Mouse (Mus musculus): Measurements from ENCODE around the gene Brk1. TPM values are rescaled to one million over a fixed set of nuclear protein-coding genes. Genes with fewer than 3 reads are reported as not detected.
A peak's percentile ranks its signal among the peaks of the same experiment; 100 is the strongest.

Brk1 gene
- polyA plus RNA-seq (2012; rRNA removed), result 176 and 195 TPM in 2 replicates

DNA sequence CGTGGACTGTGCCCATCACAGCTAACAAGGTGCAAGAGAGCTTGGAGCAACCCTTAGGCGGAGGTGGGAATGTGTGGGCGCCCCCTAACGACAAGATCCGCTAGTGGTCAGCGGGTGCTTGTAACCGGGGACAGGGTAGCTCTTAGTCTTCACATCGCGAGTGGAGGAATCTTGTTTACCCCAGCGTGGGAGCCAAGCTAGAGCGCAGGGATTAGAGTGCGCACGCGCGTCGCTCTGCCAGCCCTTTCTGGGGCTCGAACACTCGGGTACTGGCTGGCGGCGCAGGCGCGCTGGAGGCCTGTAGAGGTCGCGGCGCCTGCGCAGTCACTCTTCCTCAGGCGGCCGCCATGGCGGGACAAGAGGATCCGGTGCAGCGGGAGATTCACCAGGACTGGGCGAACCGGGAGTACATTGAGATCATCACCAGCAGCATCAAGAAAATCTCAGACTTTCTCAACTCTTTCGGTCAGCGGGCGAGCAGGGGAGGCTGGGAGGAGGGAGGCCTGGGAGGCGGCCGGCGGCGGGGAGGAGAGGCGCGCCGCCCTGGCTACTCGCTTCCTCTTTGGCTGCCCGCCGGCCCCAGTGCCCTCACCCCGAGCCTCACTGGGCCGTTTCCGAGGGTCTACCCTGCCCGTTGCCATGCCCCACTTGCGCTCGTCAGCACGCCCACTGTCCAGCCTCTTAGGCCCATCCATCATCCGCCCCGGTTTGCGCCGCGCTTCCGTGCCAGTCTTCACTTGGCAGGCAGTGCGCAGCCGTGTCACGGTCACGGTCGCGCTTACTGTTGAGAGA is at the start of gene Brk1:
Brk1 (plus strand) TSS at position 341 of the 792 bp plus-strand sequence.
- peak; percentile 80 for DNase-seq (ENCODE audit: low spot score)

DNA sequence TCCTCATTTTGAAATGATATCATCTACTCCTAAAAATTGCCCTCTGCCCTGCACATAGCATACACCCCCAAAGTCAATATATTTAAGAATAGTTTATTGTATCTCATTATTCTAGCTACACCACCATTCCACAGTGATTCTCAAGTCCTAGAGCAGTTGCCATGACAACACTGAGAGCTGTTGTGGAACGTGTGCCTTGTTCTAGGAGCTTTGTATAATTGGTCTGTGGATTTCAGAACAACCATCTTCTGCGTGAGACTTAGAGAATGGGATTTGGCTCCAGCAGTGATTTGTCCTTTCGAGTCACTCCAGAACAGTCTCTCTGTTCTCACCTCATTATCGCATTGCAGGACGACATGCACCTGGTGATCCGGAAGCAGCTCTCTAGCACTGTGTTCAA is 44.8 kb upstream of the Brk1 start:
- DNase-seq (ENCODE audit: low spot score), result no peak

DNA sequence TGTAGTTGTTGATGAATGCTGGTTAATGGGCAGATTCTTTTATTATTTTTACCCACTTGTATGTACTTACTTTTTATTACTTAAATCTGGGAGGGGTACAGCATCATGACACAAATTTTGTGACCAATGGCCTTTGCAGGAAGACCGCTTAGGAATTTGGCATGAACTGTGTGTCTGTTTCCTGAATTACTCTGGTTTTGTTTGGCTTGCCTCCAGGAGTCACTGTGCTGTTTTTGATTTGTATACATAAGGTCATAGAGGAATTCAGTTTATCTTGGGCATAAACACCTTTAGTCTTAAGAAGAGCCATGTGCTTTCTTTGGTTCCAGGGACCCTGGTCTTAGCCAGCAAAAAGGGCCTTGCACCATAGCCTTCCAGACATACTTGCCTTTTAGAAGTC is 40.0 kb upstream of the Brk1 start:
- DNase-seq (ENCODE audit: low spot score), result no peak

DNA sequence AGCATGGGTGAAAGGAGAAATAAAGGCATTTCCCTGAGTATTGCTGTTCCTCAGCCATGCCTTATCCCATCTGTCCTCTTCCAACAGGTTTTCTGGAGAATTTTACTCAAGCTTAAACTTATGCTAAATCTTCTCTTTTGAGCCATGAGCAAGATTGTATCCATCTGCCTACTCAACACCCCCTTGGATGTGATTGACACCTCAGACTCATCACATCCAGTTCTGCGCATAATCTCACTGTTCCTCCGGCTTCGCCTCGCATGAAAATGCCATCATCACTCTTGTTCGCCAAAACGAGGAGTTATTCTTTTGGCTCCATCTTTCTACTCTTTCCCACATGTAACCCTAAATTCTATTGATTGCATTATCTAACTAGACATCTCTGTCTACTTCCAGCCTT is 28.5 kb upstream of the Brk1 start:
- DNase-seq (ENCODE audit: low spot score), result no peak

DNA sequence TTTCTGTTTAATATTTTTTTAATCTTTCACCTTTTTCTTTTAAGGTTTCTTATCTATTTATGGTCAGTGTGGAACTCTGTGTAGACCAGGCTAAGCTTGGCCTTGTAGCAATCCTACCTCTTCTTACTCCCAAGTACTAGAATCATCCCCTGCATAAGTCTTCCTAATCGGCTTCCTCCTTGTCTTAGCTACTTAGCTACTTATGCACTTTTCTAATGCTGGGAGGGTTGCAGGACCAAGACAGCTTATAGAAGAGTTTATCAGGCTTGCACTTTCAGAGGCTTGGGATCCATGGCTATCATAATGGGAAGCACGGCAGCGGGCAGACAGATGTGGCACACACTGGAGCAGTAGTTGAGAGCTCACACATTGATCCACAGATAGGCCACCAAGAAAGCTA is 25.3 kb upstream of the Brk1 start:
- no peak for DNase-seq (ENCODE audit: low spot score)

DNA sequence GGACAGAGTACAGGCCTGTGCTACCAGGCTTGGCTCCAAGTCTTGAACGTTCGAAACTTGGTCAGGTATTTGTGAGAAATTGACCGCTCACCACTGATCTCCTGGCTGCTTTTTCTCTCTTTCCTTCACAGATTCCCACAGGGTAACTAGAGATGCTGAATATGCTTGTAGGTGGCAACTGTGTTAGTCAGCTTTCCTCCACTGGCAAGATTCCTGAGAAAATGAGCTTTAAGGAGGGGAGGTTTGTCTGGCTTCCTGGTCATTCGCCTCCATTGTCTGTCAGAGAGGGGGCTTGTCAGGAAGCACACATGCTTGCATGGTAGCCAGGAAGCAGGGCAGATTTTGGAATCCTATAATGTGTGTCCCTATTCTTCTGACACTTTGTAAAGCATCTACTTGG is 21.5 kb upstream of the Brk1 start:
- DNase-seq (ENCODE audit: low spot score), result no peak

DNA sequence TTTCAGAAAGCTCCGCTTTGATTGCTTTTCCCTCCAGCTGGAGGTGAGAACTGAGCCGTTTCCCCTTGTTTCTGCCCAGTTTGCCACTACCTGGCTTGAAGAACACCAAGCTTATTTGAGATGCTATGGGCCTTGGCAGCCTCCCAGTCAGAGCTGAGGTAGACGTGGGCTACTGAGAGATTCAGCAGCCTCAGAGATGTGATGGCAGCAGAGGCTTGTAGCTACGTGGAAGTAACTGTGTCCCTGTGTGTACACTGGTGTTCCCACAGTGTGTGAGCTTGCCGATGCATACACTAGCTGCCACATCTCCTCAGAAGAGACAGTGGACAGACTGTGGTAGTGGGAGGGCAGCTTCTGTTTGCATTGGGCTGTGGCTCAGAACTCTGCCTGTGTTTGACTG is 19.5 kb upstream of the Brk1 start:
- DNase-seq (ENCODE audit: low spot score), result no peak

DNA sequence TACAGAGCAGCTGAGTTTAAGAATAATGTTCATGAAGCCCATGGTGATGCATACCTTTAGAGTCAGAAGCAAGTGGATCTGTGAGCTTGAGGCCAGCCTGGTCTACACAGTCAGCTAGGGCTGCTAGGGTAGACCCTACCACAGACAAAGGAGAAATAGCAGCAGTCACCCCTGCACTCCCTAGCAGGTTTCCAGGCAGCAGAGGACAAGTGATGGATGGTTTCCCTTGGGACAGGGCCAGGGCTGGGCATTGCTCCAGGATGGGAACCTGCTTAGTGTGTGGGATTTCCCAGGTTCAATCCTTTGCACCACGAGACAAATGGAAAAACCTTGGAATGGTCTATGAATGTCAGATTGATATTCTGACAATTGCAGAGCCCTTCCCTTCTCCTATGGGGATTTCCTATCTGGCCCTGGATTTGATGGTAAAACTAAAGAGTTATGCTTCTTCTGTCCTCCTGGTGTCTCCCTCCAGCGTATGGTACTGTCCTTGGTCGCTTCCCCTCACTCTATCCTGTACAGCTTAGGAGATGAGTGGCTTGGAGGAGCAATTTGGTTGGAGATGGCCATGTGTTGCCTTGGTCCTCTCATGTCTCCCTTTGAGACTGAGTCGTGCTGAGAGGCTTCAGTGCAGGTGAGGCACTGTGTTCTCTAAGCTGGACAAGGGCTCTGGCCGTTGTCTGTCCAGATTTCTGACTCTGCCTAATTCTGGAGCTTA is 17.9 kb upstream of the Brk1 start:
- no peak for DNase-seq (ENCODE audit: low spot score)

DNA sequence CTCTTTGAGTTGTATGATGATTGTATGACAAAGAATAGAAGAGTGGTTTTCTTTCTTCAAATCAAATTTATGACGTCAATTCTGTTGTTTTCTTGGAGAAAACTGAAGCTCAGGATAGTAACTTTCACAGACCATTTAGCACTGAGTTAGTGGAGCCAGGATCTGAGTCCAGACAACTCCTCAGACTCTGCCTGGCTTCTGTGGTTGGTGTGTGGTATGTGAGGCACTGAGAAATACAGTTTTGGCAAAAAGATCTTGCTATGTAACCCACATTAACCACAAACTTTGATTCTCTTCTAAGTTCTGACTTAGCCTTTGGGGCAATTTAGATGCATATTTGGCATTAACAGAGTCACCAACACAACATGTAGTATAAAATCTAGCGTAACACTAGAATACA is 11.9 kb upstream of the Brk1 start:
- no peak for DNase-seq (ENCODE audit: low spot score)

DNA sequence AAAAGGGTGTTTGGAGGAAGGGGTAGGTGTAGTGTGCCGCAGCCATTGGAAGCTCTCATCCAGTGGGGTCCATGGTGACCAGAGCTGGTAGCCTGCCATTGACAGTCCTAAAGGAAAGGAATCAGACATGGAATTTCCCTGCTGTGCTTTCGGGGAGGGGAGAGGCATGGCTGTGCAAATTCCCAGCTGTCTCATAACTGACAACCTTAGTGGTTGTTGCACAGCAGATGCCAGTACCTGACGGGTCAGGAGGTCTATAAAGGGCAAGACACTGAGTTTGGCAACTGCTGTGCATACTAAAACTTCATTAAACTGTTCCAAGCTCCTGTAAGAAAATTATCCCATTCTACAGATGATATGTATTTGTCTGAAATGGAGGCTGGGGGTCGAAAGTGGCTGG is 6.6 kb upstream of the Brk1 start:
- no peak for DNase-seq (ENCODE audit: low spot score)

DNA sequence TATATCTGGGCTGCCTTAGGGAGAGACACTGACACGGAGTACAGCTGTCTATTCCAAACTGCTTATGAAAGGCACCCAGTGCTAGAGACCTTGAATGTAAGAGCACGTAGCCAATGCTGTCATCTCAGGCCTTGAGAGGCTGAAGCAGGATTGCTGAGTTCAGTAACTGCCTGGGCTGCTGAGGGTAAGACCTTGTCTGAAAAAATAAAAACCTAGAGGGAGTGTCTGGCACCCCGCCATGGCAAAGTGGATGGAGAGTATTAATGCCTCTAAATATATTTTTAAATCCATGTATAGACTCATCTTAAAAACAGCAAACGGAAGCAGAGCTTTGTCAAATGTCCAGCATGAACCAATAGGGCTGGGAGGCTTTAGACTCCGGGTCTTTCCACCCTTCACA is 4.7 kb upstream of the Brk1 start:
- DNase-seq (ENCODE audit: low spot score), result no peak

DNA sequence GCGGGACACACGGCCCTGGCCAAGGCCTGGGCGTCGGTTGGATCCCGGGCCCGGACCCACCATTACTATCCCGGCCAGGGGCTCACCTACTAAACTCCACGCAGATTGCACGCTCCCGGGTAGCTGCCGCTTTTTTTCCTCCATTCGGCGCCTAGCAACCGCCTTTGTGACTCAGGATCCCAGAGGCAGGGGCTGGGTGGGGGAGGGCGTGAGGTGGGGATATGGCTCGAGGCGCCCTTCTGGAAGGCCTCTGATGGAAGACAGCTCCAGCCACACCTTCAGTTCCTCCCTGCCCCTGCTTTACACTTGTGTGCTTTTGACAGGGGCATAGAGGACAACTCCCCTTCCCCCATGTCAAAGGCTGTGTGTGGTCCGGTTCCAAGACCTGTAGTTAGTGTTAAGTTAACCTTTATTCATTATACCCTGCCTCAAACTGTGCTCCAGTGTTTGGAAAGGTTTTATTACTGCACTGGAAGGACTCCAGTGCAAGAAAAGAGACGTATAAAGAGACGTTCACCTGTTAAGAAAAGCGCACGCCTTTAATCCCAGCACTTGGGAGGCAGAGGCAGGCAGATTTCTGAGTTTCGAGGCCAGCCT is 3.9 kb upstream of the Brk1 start, which contains the start of gene Fancd2os:
Fancd2os (minus strand) TSS at position 173 of the 597 bp plus-strand sequence.
- no peak for DNase-seq (ENCODE audit: low spot score)

DNA sequence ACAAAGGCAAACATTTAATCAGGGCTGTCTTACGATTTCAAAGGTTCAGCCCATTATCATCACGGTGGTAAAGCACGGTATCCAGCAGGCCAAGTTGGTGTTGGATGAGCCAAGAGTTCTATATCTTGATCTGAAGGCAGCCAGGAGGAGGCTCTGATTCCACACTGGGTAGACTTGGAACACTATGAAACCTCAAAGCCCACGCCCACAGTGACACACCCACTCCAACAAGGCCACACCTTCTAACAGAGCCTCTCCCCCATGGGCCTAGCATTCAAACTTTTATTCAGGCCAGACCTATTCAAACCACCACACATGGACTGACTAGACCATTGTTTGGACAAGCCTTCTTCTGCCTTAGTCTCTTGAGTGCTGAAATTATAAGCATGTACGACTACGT is 1.8 kb upstream of the Brk1 start:
- DNase-seq (ENCODE audit: low spot score), result no peak

DNA sequence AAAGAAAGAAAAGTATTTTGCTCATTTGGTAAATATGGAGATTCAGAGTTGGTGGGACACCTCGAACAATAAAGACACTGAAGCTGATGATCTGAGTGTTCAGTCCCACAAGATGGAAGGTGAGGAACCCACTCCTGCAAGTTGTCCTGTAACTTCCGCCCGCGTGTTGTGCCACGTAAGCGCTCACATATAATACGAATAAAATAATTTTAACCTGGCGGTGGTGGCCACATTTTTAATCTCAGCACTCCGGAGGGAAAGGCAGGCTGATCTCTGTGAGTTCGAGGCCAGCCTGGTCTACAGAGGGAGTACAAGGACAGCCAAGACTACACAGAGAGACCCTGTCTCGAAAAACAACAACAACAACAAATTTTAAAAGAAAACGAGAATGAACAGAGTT is 579 bp upstream of the Brk1 start:
- DNase-seq (ENCODE audit: low spot score), result no peak

DNA sequence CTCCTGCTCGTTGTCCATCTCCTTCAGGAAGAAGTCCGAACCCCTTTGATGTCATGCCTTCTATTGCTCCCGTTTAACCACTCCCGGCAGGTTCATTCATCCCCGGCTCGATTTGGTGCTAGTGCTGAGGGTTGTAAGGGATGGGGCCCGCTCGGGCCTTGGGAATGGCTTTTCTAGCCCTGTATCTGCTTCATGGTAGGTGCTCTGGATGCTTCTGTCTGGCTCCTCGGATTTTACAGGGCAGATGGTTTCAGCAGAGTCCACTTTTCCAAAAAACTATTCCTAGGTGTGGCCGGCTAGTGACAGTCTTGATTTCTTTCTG is 613 bp downstream of the Brk1 start:
- no peak for DNase-seq (ENCODE audit: low spot score)

DNA sequence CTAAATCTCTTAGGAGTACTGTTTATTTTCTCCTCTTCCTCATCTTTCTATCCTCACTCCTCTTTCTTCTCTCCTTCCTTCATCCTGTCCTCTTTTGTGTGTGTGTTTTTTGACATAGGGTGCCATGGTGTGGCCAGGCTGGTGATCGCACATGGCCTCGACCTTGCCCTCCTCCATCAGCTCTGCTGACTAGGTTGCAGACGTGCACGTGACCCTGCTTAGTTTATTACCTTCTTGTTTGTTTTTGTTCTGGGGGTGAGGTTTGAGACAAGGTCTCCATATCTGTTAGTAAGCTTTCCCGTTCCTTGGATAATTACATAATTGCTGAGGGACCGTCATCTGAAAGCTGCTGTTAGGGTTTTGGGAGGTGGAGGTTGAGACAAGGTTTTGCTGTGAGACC is 4.3 kb downstream of the Brk1 start:
- DNase-seq (ENCODE audit: low spot score), result no peak

DNA sequence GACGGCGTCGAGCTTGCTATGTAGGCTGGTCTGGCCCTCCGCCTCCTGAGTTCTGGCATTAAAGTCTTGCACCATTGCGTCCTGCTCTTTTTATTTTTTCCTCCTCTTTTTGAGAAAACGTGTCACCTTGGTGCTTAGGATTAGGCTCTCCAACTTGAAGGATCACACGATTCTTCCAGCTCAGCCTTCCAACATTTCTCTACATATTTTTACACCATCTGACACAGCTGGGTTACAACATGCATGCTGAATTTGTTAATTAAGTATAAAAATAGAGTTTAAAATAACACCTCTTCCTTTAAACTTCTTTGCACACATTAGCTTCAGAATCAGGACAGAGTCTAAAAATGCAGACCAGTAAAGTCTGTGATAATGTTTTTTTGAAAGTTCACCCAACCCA is 4.7 kb downstream of the Brk1 start:
- no peak for DNase-seq (ENCODE audit: low spot score)

DNA sequence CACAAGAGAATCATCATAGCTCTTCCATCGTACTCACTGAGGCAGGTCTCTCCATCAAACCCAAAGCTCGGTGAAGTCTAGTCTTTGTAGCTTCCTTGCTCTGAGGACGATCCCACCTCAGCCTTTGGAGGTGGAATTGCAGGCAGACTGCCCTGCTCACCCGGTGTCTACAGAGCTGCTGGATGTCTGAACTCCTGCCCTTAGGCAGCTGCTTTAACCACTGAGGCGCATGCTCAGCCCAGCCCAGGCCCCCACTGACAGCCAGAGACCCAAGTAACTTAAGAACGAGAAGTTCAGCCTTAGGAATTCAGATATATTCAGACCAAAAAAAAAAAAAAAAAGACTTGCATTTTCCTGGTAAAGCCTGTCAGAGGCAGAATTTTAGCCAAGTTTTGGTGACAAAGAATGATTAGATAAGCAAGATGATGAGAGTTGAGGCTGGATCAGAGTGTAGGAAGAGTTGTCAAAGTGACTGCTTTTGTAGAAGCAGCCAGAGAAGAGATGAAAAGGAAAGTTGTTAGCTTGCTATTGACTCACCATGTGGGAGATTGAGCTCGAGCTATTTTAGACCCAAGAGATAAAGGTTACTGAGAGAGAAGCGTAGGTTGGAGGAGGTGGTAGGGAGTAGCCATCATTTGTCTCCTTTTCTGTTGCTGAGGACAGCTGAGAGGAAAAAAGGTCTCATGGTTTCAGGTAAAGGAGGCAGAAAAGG is 7.8 kb downstream of the Brk1 start:
- no peak for DNase-seq (ENCODE audit: low spot score)

DNA sequence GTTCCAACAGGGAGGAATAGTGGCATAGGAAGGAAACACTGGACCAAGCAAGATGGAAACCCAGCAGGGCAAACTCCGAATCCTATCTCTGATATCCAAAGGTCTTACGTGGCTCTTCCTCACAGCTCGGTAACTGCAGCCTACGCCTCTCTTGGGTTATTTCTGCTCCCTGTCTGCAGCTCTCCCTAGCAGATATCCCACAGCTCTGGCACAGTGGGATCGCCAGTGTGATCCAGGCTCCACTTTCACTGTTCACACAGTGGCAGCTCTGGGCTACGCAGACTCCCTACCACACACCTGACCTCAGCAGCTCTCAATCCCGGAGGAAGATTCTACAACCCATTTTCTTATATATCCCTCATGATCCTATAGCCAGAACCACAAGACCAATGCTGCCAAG is 9.6 kb downstream of the Brk1 start:
- no peak for DNase-seq (ENCODE audit: low spot score)

DNA sequence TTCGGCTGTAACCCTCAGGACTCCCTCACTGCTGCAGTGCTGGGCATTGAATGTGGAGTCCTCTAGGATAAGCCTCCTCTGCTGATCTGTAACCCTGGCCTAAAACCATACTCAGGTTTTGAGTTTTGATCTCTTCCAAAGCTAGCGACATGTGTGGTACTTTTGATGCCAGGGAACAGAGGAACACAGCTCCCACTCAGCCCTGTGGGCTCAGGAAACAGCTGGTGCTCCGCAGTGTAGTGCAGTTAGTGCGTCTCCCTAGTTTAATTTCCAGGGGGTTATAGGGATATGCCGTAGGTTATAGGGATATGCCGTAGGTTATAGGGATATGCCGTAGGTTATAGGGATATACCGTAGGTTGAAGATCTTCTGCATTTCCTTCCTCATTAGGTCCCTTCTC is 10.4 kb downstream of the Brk1 start:
- DNase-seq (ENCODE audit: low spot score), result no peak

DNA sequence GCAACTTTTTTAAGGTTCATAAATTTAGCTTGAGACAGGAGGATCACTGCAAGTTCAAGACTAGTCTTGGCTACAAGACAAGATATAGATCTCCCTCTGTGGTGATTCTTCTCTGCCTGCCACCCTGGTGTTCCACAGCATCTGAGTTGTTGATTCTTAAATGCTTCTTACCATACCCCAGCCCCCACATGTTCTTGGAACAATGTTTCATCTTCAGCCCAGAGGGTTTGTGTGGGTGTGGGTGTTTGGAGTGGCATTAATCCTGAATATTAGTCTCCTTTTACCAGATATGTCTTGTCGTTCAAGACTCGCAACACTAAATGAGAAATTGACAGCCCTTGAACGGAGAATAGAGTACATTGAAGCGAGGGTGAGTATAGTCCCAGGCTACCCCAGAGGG is 10.9 kb downstream of the Brk1 start:
- no peak for DNase-seq (ENCODE audit: low spot score)

DNA sequence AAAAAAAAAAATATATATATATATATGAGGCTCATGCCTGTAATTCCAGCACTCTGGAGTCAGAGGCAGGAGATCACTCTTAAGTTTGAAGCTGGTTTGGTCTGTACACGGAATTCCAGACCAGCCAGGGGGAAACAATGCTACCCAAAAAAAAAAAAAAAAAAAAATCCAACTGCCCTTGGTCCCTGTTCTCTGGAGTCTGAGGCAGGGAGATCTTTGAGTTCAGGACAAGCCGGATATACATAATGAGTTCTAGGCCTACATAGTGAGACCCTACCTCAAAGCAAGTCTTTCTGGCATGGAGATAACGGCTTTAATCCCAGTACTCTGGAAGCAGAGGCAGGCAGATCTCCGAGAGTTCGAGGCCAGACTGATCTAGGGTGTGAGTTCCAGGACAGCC is 18.8 kb downstream of the Brk1 start:
- DNase-seq (ENCODE audit: low spot score), result no peak

All from urinary bladder, adult 2 months (tissue).